Mouse (Mus musculus) midbrain, postnatal 0 days (tissue): Measurements from ENCODE around the gene Tmem203. TPM values are rescaled to one million over a fixed set of nuclear protein-coding genes. Genes with fewer than 3 reads are reported as not detected.
A peak's percentile ranks its signal among the peaks of the same experiment; 100 is the strongest.

Experiments used
- ATAC-seq: fragments of 200-750 bp; cut with Nextera tagmentation; 2 replicates; pipeline ENCODE4 v1.8.0; 2017; ENCODE audit warnings: moderate number of reproducible peaks, mild to moderate bottlenecking, moderate TSS enrichment, moderate library complexity; ENCODE audit not compliant: low FRiP score
- DNase-seq: peaks from one replicate; pipeline ENCODE4 v3.0.0-alpha.2; 2015; ENCODE audit warnings: low spot score
- H3K27ac ChIP-seq: fragments of 300-500 bp; sonication (generic); 2 replicates; pipeline ENCODE4 v1.5.1; 2014; ENCODE audit warnings: low read depth, mild to moderate bottlenecking, low read length, mixed read lengths
- H3K27me3 ChIP-seq: fragments of 300-500 bp; sonication (generic); 2 replicates; pipeline ENCODE4 v1.6.1; 2014; ENCODE audit warnings: low read length, control low read depth, mixed read lengths; ENCODE audit not compliant: insufficient read depth
- H3K36me3 ChIP-seq: fragments of 300-500 bp; sonication (generic); 2 replicates; pipeline ENCODE4 v1.6.1; 2014; ENCODE audit warnings: low read length, control low read depth, mixed read lengths; ENCODE audit not compliant: insufficient read depth
- H3K4me1 ChIP-seq: fragments of 300-500 bp; sonication (generic); 2 replicates; pipeline ENCODE4 v1.6.1; 2014; ENCODE audit warnings: mild to moderate bottlenecking, control low read depth, antibody characterized with exemption, low read length, mixed read lengths; ENCODE audit not compliant: insufficient read depth
- H3K4me2 ChIP-seq: fragments of 300-500 bp; sonication (generic); 2 replicates; pipeline ENCODE4 v1.6.1; 2014; ENCODE audit warnings: low read depth, mild to moderate bottlenecking, low read length, mixed read lengths; ENCODE audit not compliant: poor library complexity, severe bottlenecking
- H3K4me3 ChIP-seq: fragments of 300-500 bp; sonication (generic); 2 replicates; pipeline ENCODE4 v1.5.1; 2014; ENCODE audit warnings: low read depth, mild to moderate bottlenecking, low read length, moderate library complexity
- H3K9ac ChIP-seq: fragments of 300-500 bp; sonication (generic); replicated peaks from 2 replicates; pipeline ENCODE4 v1.6.1; 2014; ENCODE audit warnings: mild to moderate bottlenecking, low read length, moderate library complexity, mixed read lengths; ENCODE audit not compliant: poor library complexity, severe bottlenecking
- H3K9me3 ChIP-seq: fragments of 300-500 bp; sonication (generic); 2 replicates; pipeline ENCODE4 v1.6.1; 2016; ENCODE audit warnings: low read length, control low read depth
- CTCF ChIP-seq: IDR thresholded peaks from 2 replicates; pipeline ENCODE4 v1.5.1; 2016; ENCODE audit warnings: antibody characterized with exemption, mild to moderate bottlenecking
- WGBS: fragments of 180-500 bp; shearing (Covaris S2); extraction: QIAGEN DNeasy Blood & Tissue Kit; methylation state at CpG from one replicate; pipeline ENCODE4 v1.1.7; 2014; 5-methylcytosine and 5-hydroxymethylcytosine counted together
- polyA plus RNA-seq: library from polyadenylated mRNA; unstranded; fragments of >200 nt; fragmentation: Nextera tagmentation; extraction: Ambion mirVana; gene quantifications from 2 replicates; pipeline ENCODE4 v1.2.1, GENCODE M21; 2015
- total RNA-seq: library from RNA; depleted of rRNA; stranded (reverse); fragments of >200 nt; gene quantifications from 2 replicates; pipeline ENCODE4 v1.2.3, GENCODE M21; 2014

The Tmem203 gene
- total and polyA plus RNA-seq, 2 experiments from 2014 or later: 20.0 to 47.8 TPM

GRCm38 (mm10) chr2:25240723-25241437 is 14.4 kb upstream of the Tmem203 start:
- no peaks in the 10 kb centered on the region for H3K9me3 ChIP-seq
- peaks cover 12% of the 10 kb centered on the region for H3K36me3 ChIP-seq
- peak overlapping the region; percentile 80 for H3K27ac ChIP-seq
- H3K9ac ChIP-seq: peak overlapping the region; percentile 87
- H3K27me3 ChIP-seq: no peaks in the 10 kb centered on the region; the same call in 1 of the 2 replicates
- peak overlapping the region; percentile 75 for H3K4me3 ChIP-seq
- TF ChIP-seq CTCF: no peak
- H3K4me1 ChIP-seq: peaks cover 9% of the 10 kb centered on the region; the same call in 1 of the 2 replicates
- peak; percentile 79 for ATAC-seq
- H3K4me2 ChIP-seq: peak overlapping the region; percentile 94
- under 1% methylated on average over 29 of the region's 29 CpGs for WGBS
- DNase-seq: peak; percentile 84

- WGBS: 14% methylated on average over 6 of the region's 6 CpGs
These were observed 13.8 kb upstream of the Tmem203 start for GRCm38 (mm10) chr2:25241438-25241775.

GRCm38 (mm10) chr2:25242101-25242506 is 13.1 kb upstream of the Tmem203 start, which contains the start of the genes Rnf208 and Cysrt1:
TSS of gene Rnf208 (plus strand) at chr2:25242255.
TSS of gene Cysrt1 (minus strand) at chr2:25242452.
- ATAC-seq: peak; percentile 60
- peak within 1 kb of the TSS; percentile 75 for H3K4me3 ChIP-seq
- H3K4me2 ChIP-seq: peak within 1 kb of the TSS; percentile 94
- WGBS: 2% methylated on average over 42 of the region's 59 CpGs
- no peaks in the 10 kb centered on the region for H3K27me3 ChIP-seq
- H3K36me3 ChIP-seq: peaks cover 17% of the 10 kb centered on the region
- peaks cover 9% of the 10 kb centered on the region; the same call in 1 of the 2 replicates for H3K4me1 ChIP-seq
- H3K9ac ChIP-seq: peak within 1 kb of the TSS; percentile 87
- H3K9me3 ChIP-seq: no peaks in the 10 kb centered on the region
- DNase-seq: peak; percentile 57
- no peak for TF ChIP-seq CTCF
- peak within 1 kb of the TSS; percentile 80 for H3K27ac ChIP-seq

More at GRCm38 (mm10) chr2:25241438-25241775, 13.8 kb upstream of the Tmem203 start:
- Histone ChIP-seq H3K9me3 (no peaks in the 10 kb centered on the region), H3K4me3 (peak overlapping the region; percentile 75), H3K27me3 (no peaks in the 10 kb centered on the region), H3K4me2 (peak overlapping the region; percentile 94), H3K4me1 (peaks cover 9% of the 10 kb centered on the region; the same call in 1 of the 2 replicates), H3K27ac (peak overlapping the region; percentile 80), H3K36me3 (peaks cover 17% of the 10 kb centered on the region), H3K9ac (peak overlapping the region; percentile 87)
- no peak for DNase-seq
- TF ChIP-seq CTCF: no peak
- ATAC-seq: peak; percentile 47; the same call in 1 of the 2 replicates

GRCm38 (mm10) chr2:25243342-25243741 is 11.9 kb upstream of the Tmem203 start:
- Histone ChIP-seq H3K27me3 (no peaks in the 10 kb centered on the region), H3K36me3 (peaks cover 24% of the 10 kb centered on the region), H3K27ac (no peak overlapping the region), H3K4me1 (peaks cover 9% of the 10 kb centered on the region; the same call in 1 of the 2 replicates), H3K9me3 (no peaks in the 10 kb centered on the region), H3K4me3 (peak overlapping the region; percentile 75), H3K4me2 (peak overlapping the region; percentile 94), H3K9ac (peak overlapping the region; percentile 87)
- TF ChIP-seq CTCF: no peak
- ATAC-seq (no peak), DNase-seq (no peak)
- WGBS: 85% methylated on average over 8 of the region's 8 CpGs

GRCm38 (mm10) chr2:25244144-25244543 is 11.1 kb upstream of the Tmem203 start:
- no peak for TF ChIP-seq CTCF

More at GRCm38 (mm10) chr2:25244144-25244543, 11.1 kb upstream of the Tmem203 start:
- Histone ChIP-seq H3K27me3 (no peaks in the 10 kb centered on the region), H3K9ac (no peak overlapping the region), H3K4me2 (no peak overlapping the region), H3K9me3 (no peaks in the 10 kb centered on the region), H3K27ac (no peak overlapping the region), H3K4me3 (no peak overlapping the region), H3K4me1 (peaks cover 9% of the 10 kb centered on the region; the same call in 1 of the 2 replicates), H3K36me3 (peaks cover 25% of the 10 kb centered on the region)
- 88% methylated on average over 4 of the region's 4 CpGs for WGBS
- no peak for ATAC-seq
- DNase-seq: no peak
